Mouse (Mus musculus): ENCODE data around the gene Ppp1r9b. TPM values are rescaled to one million over a fixed set of nuclear protein-coding genes. Genes with fewer than 3 reads are reported as not detected.
A peak's percentile ranks its signal among the peaks of the same experiment; 100 is the strongest.
"Not testable (repeated sequence)": the region's sequence is repeated elsewhere in the genome, so short reads cannot be mapped to it uniquely, and the experiment has no call there.

Ppp1r9b gene
- 43.9 and 46.6 TPM in 2 replicates for total RNA-seq (2015)
- total RNA-seq (2017): 81.9 and 107 TPM in 2 replicates

- peak; percentile 56 for ATAC-seq (replicated peaks; ENCODE audit: poor library complexity)
Observed at GRCm38 (mm10) chr11:94990749-94991577, at the start of gene Ppp1r9b. Gene Ppp1r9b, plus strand, starts transcription at chr11:94991035.

GRCm38 (mm10) chr11:94941121-94941520 is 49.7 kb upstream of the Ppp1r9b start:
- ATAC-seq (replicated peaks; ENCODE audit: poor library complexity): no peak

GRCm38 (mm10) chr11:94941776-94942175 is 49.1 kb upstream of the Ppp1r9b start:
- ATAC-seq (replicated peaks; ENCODE audit: poor library complexity): no peak

GRCm38 (mm10) chr11:94942282-94943023 is 48.4 kb upstream of the Ppp1r9b start:
- peak; percentile 56 for ATAC-seq (replicated peaks; ENCODE audit: poor library complexity)

- no peak for ATAC-seq (replicated peaks; ENCODE audit: poor library complexity)
Observed at GRCm38 (mm10) chr11:94943054-94943453, 47.8 kb upstream of the Ppp1r9b start.

GRCm38 (mm10) chr11:94944295-94944694 is 46.5 kb upstream of the Ppp1r9b start:
- ATAC-seq (replicated peaks; ENCODE audit: poor library complexity): no peak

GRCm38 (mm10) chr11:94945236-94945635 is 45.6 kb upstream of the Ppp1r9b start:
- peak; percentile 86 for ATAC-seq (replicated peaks; ENCODE audit: poor library complexity)

- no peak for ATAC-seq (replicated peaks; ENCODE audit: poor library complexity)
Observed at GRCm38 (mm10) chr11:94952169-94952568, 38.7 kb upstream of the Ppp1r9b start.

- no peak for ATAC-seq (replicated peaks; ENCODE audit: poor library complexity)
Observed at GRCm38 (mm10) chr11:94955103-94955502, 35.7 kb upstream of the Ppp1r9b start.

- ATAC-seq (replicated peaks; ENCODE audit: poor library complexity): no peak
Observed at GRCm38 (mm10) chr11:94957693-94958064, 33.2 kb upstream of the Ppp1r9b start.

GRCm38 (mm10) chr11:94958065-94958858 is 32.6 kb upstream of the Ppp1r9b start:
- 0 out of 2 replicates have a peak, but pooled peaks have one; percentile 23 for ATAC-seq (replicated peaks; ENCODE audit: poor library complexity)

- ATAC-seq (replicated peaks; ENCODE audit: poor library complexity): no peak
Observed at GRCm38 (mm10) chr11:94962534-94963101, 28.2 kb upstream of the Ppp1r9b start.

- 0 out of 2 replicates have a peak, but pooled peaks have one; percentile 32 for ATAC-seq (replicated peaks; ENCODE audit: poor library complexity)
Observed at GRCm38 (mm10) chr11:94967419-94967818, 23.4 kb upstream of the Ppp1r9b start, which contains the start of gene Hils1. Gene Hils1, plus strand, starts transcription at chr11:94967593.

- ATAC-seq (replicated peaks; ENCODE audit: poor library complexity): no peak
Observed at GRCm38 (mm10) chr11:94968187-94968586, 22.6 kb upstream of the Ppp1r9b start.

- not testable (repeated sequence) for ATAC-seq (replicated peaks; ENCODE audit: poor library complexity)
Observed at GRCm38 (mm10) chr11:94969709-94970108, 21.1 kb upstream of the Ppp1r9b start.

GRCm38 (mm10) chr11:94970210-94970943 is 20.5 kb upstream of the Ppp1r9b start:
- ATAC-seq (replicated peaks; ENCODE audit: poor library complexity): peak; percentile 80

GRCm38 (mm10) chr11:94971895-94972615 is 18.8 kb upstream of the Ppp1r9b start:
- ATAC-seq (replicated peaks; ENCODE audit: poor library complexity): no peak; the same call in 1 of the 2 replicates

- no peak for ATAC-seq (replicated peaks; ENCODE audit: poor library complexity)
Observed at GRCm38 (mm10) chr11:94972887-94973286, 17.9 kb upstream of the Ppp1r9b start.

- ATAC-seq (replicated peaks; ENCODE audit: poor library complexity): no peak
Observed at GRCm38 (mm10) chr11:94973313-94973712, 17.5 kb upstream of the Ppp1r9b start.

Data from megakaryocyte progenitor cell, adult 5-6 weeks (primary cell).